Mouse (Mus musculus): ENCODE results near the gene Nat14.
A peak's percentile ranks its signal among the peaks of the same experiment; 100 is the strongest.

Nat14 gene

GRCm38 (mm10) chr7:4953815-4954445 is 32.1 kb downstream of the Nat14 start:
- DNase-seq, result no peak

DNA sequence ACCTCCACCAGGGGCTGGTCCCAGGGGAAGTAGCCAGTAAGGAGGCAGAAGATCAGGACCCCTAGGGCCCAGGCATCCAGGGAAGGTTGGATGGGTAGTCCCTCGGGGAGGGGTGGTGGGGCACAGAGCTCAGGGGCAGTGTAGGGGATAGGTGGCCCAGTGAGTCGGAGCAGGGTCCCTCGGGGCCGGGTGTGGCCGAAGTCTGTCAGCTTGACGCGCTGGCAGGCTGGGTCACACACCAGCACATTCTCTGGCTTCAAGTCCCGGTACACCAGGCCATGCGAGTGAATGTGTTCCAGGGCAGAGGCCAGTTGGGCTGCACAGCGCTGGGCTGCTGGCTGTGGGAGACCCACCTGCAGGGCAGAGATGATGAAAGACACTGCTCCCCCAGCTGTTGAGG is 35.5 kb downstream of the Nat14 start:
- no peak for DNase-seq

DNA sequence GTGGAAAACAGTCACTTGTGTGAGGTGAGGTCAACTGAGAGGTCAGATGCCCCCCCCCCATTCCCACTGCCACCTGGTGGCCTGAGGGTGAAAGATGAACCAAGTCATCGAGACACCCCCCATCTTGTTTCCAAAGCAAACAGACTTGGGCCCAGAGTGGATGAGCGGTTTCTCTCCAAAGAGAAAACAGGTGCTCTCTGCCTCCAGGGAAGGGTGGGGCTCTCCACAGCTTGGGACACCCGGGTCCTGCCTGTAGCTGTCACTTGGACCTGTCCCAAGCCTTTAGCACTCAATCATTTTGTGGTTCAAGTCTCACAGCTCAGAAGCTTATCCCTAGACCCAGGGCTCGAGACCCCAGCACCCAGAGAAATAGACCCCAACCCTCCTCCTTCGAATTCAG is 41.7 kb downstream of the Nat14 start:
- no peak for DNase-seq

- peak; percentile 87 for DNase-seq
Measured at GRCm38 (mm10) chr7:4964272-4964671, 42.4 kb downstream of the Nat14 start, which contains the start of gene Sbk2. Sbk2 (minus strand) TSS chr7:4964406.

DNA sequence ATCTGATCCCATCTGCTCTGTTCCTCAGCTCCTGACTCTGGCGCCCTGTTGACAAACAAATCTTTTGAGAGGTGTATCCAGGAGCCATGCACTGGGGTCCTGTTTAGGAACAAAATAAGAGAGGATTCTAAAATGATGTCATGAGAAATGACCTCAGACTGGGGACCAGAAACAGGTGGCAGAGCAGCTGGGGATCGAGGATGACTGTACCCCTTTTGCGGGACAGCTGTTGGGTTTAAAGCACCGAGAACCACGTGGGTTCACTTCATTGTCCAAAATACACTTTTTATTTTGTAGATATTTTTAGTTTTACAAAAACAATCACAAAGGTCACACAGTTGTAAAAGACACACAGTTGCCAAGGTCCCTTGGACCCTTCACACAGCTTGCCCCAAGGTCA is 43.2 kb downstream of the Nat14 start:
- DNase-seq, result no peak

GRCm38 (mm10) chr7:4971068-4971467 is 49.2 kb downstream of the Nat14 start, which contains the start of gene Sbk3:
Sbk3 (minus strand) TSS chr7:4971168.
- no peak for DNase-seq

DNA sequence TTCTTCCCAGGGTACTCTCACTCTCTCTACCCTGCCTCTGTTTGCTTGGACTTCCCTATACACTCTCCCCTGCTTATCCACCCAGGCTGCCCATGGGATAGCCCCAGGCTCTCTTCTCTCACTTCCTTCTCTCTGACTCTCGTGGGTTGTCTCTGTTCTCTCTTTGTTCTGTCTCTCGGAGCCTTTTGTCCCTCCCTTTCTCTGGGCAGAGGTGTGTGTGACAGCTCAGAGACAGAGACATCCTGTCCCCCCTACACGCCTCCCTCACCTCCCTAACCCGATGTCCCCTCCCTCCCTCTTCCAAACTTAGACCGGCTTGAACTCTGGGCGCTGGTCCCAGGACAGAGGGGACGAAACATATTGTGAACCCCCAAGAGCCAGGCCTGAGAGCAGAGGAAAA is 49.9 kb downstream of the Nat14 start:
- no peak for DNase-seq

DNA sequence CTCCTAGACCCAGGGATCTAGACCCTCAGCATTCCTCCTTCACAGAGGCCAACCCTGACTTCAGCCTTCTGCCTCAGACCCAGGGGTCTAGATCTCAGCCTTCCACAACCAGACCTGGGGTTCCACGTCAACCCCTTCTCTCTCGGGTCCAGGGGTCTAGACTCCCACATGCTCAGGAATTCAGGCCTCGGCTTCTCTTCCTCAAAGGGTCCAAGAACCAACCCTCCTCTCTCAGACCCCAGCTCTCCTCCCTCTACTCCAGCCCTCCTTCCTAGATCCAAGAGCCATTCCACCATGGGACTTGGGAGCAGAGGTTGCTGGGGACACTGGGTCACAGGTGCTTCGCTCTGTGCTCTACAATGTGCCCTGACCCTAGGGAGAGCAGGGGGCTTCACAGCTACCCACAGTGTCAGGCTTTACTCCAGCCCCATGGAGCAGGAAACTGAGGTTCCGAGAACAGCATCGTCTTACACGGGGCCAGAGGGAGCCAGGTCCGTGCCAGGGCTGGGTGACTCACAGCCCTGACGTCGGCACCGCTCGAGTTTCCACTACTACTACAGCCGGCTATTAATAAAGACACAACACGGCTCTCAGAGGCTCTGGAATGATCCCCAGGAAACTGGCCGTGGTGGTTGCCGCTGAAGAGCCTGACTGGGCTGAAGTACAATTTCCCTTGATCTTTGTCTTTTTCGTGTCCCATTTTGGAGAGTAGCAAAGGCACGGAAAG is 50.7 kb downstream of the Nat14 start:
- DNase-seq, result no peak
